Mouse (Mus musculus) thymus, adult 2 months (tissue): ENCODE results near the gene Gipr.

Source experiments
- CTCF ChIP-seq: fragments of 200-500 bp; IDR thresholded peaks from 2 replicates; pipeline ENCODE4 v1.5.1; 2012; ENCODE audit warnings: mild to moderate bottlenecking, control low read depth, low read length, moderate library complexity, borderline replicate concordance; ENCODE audit not compliant: control insufficient read depth, poor library complexity, insufficient read depth; ENCODE audit errors: extremely low read depth
- POLR2A ChIP-seq: fragments of 200-500 bp; IDR thresholded peaks from 2 replicates; pipeline ENCODE4 v1.6.1; 2012; ENCODE audit warnings: mild to moderate bottlenecking, low read length, control low read depth, moderate library complexity; ENCODE audit not compliant: control insufficient read depth, poor library complexity, insufficient read depth; ENCODE audit errors: extremely low read depth

DNA sequence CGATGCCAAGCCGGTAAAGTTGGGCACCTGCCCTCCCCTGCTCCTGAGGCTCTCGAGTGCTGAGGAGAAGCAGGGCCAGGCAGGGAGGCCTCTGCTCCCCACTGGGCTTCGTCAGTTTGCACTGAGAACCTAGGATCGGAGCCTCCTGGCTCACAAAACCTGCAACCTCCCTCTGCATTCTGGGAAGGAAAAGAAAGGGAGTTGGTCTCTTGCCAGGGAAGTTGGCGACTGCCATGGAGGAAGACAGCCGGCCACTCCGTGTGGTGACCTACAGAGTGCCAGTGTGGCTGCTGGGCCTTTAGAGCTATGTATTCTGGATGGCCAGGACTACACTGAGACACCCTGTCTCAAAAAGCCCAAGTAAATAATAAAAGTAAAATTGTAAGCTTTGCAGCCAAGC, 11.1 kb downstream of the Gipr start:
- no peak for TF ChIP-seq CTCF
- TF ChIP-seq POLR2A, result no peak
